Mouse (Mus musculus): ENCODE measurements at regions not wholly inside any gene's neighbourhood (a gene's known extent, or its start where the extent isn't known, plus 50 kb on each side); places are given as distances from the start of the nearest gene placed in this dataset.
A peak's percentile ranks its signal among the peaks of the same experiment; 100 is the strongest.
"Not testable (repeated sequence)": the region's sequence is repeated elsewhere in the genome, so short reads cannot be mapped to it uniquely, and the experiment has no call there.

GRCm38 (mm10) chrX:103532620-103533199 lies 97.7 kb upstream of the Zcchc13 start:
- not testable (repeated sequence) for DNase-seq

GRCm38 (mm10) chrX:103533306-103533705 lies 97.1 kb upstream of the Zcchc13 start:
- DNase-seq: no peak

- DNase-seq: no peak
Measured at GRCm38 (mm10) chrX:103533831-103534230, 96.6 kb upstream of the Zcchc13 start.

- no peak for DNase-seq
Measured at GRCm38 (mm10) chrX:103546490-103547202, 83.7 kb upstream of the Zcchc13 start.

GRCm38 (mm10) chrX:103551304-103551703 lies 79.1 kb upstream of the Zcchc13 start:
- peak; percentile 50 for DNase-seq

GRCm38 (mm10) chrX:103553196-103553595 lies 77.2 kb upstream of the Zcchc13 start:
- DNase-seq: no peak

- no peak for DNase-seq
Measured at GRCm38 (mm10) chrX:103553605-103554004, 76.8 kb upstream of the Zcchc13 start.

- DNase-seq: peak; percentile 26
Measured at GRCm38 (mm10) chrX:103555041-103555986, 75.1 kb upstream of the Zcchc13 start.

- DNase-seq: no peak
Measured at GRCm38 (mm10) chrX:103556046-103556445, 74.3 kb upstream of the Zcchc13 start.

GRCm38 (mm10) chrX:103556681-103557490 lies 73.5 kb upstream of the Zcchc13 start:
- DNase-seq: peak; percentile 54

GRCm38 (mm10) chrX:103557496-103557895 lies 72.9 kb upstream of the Zcchc13 start:
- DNase-seq: no peak

- DNase-seq: peak; percentile 64
Measured at GRCm38 (mm10) chrX:103563531-103564246, 66.7 kb upstream of the Zcchc13 start.

- DNase-seq: no peak
Measured at GRCm38 (mm10) chrX:103573344-103573743, 57.0 kb upstream of the Zcchc13 start.

GRCm38 (mm10) chrX:103579484-103579883 lies 50.9 kb upstream of the Zcchc13 start:
- no peak for DNase-seq
